Mouse (Mus musculus): Measurements from ENCODE around the gene Olfr1129. TPM values are rescaled to one million over a fixed set of nuclear protein-coding genes. Genes with fewer than 3 reads are reported as not detected.
"Not testable (repeated sequence)": the region's sequence is repeated elsewhere in the genome, so short reads cannot be mapped to it uniquely, and the experiment has no call there.

Gene Olfr1129
- total and polyA plus RNA-seq, 3 experiments, result 0.06 TPM; not detected in 2

DNA sequence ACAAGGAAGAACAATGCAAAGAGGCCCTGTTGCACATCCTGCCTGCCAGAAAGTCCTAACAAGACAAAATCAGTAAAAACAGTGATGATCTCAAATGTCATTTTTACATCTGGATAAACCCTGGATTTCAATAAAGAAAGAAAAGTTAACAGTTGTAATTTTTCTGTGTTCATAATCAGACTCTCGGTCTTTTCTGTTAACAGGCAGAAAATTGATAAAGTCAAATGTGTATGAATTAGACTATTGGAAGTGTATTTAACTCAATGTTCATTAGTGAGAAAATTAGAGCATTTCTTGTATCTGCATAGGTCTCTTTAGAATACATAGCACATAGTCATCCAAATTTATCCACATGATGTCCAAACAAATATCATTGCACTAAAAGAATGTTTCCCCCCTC is 28.3 kb upstream of the Olfr1129 start, which contains the start of gene Olfr1128:
Olfr1128 (minus strand) TSS at position 101 of the 400 bp plus-strand sequence.
- no peaks in the 10 kb centered on the region for H3K9me3 ChIP-seq (replicated peaks; ENCODE audit: insufficient read depth, low read length)
- TF ChIP-seq JUND (IDR thresholded peaks at IDR 0.05; ENCODE audit: low read depth, low read length) (no peak), NRF1 (IDR thresholded peaks at IDR 0.05; ENCODE audit: insufficient read depth, low read depth, low read length, poor library complexity, severe bottlenecking) (no peak), CHD2 (IDR thresholded peaks at IDR 0.05; ENCODE audit: low read length) (no peak), USF1 (IDR thresholded peaks at IDR 0.05; ENCODE audit: low read depth, low read length) (no peak), MAZ (IDR thresholded peaks at IDR 0.05; ENCODE audit: low read depth, low read length) (no peak), HCFC1 (IDR thresholded peaks at IDR 0.05; ENCODE audit: low read depth, low read length) (no peak), GATA1 (IDR thresholded peaks at IDR 0.05; ENCODE audit: low read depth, low read length) (no peak), RCOR1 (IDR thresholded peaks at IDR 0.05; ENCODE audit: low read depth, low read length) (no peak), E2F4 (IDR thresholded peaks at IDR 0.05; ENCODE audit: borderline replicate concordance, low read depth, low read length) (no peak), GABPA (IDR thresholded peaks at IDR 0.05; ENCODE audit: low read depth, low read length) (no peak), USF2 (IDR thresholded peaks at IDR 0.05; ENCODE audit: borderline replicate concordance in 1 of 2, insufficient read depth in 1 of 2, low read depth in 1 of 2, low read length in 2 of 2) (no peak), RAD21 (IDR thresholded peaks at IDR 0.05; ENCODE audit: low read depth, low read length) (no peak), MYB (IDR thresholded peaks at IDR 0.05; ENCODE audit: low read depth, low read length) (no peak), CHD1 (IDR thresholded peaks at IDR 0.05; ENCODE audit: low read depth, low read length) (no peak), MAX (IDR thresholded peaks at IDR 0.05; ENCODE audit: low read length) (no peak), UBTF (IDR thresholded peaks at IDR 0.05; ENCODE audit: borderline replicate concordance, insufficient read depth, low read depth, low read length) (no peak)
- no peaks in the 10 kb centered on the region for H3K27me3 ChIP-seq (ENCODE audit: control insufficient read depth in 1 of 2, insufficient read depth in 2 of 2, low read length in 2 of 2)
- no peak for DNase-seq (ENCODE audit: low read depth, low spot score)
- H3K27ac ChIP-seq (ENCODE audit: control insufficient read depth, low read depth, low read length), result no peak within 1 kb of the TSS
- no peaks in the 10 kb centered on the region for H3K79me2 ChIP-seq (ENCODE audit: control insufficient read depth, insufficient read depth, low read length, poor library complexity)
- no peaks in the 10 kb centered on the region for H3K36me3 ChIP-seq (ENCODE audit: control insufficient read depth in 1 of 2, insufficient read depth in 2 of 2, low read length in 2 of 2)
- H3K4me1 ChIP-seq (ENCODE audit: control insufficient read depth in 1 of 2, insufficient read depth in 2 of 2, low read length in 2 of 2), result no peaks in the 10 kb centered on the region
- H3K4me3 ChIP-seq (ENCODE audit: control insufficient read depth in 1 of 2, insufficient read depth in 1 of 2, low read depth in 2 of 2, low read length in 2 of 2), result no peak within 1 kb of the TSS
- H3K9ac ChIP-seq (ENCODE audit: control insufficient read depth, low read depth, low read length, poor library complexity, severe bottlenecking), result no peak within 1 kb of the TSS

DNA sequence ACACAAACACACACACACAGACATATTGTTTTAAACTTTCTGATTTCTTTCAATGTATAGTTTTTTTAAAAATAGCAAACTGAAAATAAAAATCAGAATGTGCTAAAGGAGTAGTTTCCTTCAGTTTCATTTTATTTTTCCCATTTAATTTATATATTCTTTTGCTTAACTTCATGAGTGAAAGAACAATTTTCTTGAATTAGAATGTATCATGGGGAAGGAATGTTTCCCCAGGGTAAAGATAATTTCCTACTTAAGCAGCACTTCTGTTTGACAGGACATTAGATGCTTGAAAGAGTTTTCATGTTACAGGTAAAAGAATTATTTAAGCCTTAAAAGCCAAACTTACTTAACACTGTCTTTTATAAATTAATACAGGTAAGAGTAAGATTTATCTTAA is 32.2 kb downstream of the Olfr1129 start, which contains the start of gene Olfr1130:
Olfr1130 (plus strand) TSS at position 301 of the 400 bp plus-strand sequence.
- H3K4me1 ChIP-seq (ENCODE audit: control insufficient read depth in 1 of 2, insufficient read depth in 2 of 2, low read length in 2 of 2); H3K27ac ChIP-seq (ENCODE audit: control insufficient read depth, low read depth, low read length); H3K79me2 ChIP-seq (ENCODE audit: control insufficient read depth, insufficient read depth, low read length, poor library complexity); H3K9me3 ChIP-seq (replicated peaks; ENCODE audit: insufficient read depth, low read length); H3K36me3 ChIP-seq (ENCODE audit: control insufficient read depth in 1 of 2, insufficient read depth in 2 of 2, low read length in 2 of 2); H3K27me3 ChIP-seq (ENCODE audit: control insufficient read depth in 1 of 2, insufficient read depth in 2 of 2, low read length in 2 of 2); DNase-seq (ENCODE audit: low read depth, low spot score); H3K4me3 ChIP-seq (ENCODE audit: control insufficient read depth in 1 of 2, insufficient read depth in 1 of 2, low read depth in 2 of 2, low read length in 2 of 2); H3K9ac ChIP-seq (ENCODE audit: control insufficient read depth, low read depth, low read length, poor library complexity, severe bottlenecking): not testable (repeated sequence)
